Mouse (Mus musculus): ENCODE measurements around the gene Ttc30a2.
"Not testable (repeated sequence)": the region's sequence is repeated elsewhere in the genome, so short reads cannot be mapped to it uniquely, and the experiment has no call there.

The Ttc30a2 gene

GRCm38 (mm10) chr2:75980933-75981439 lies 3.0 kb upstream of the Ttc30a2 start:
- not testable (repeated sequence) for DNase-seq

GRCm38 (mm10) chr2:75976070-75976469 lies 1.9 kb downstream of the Ttc30a2 start:
- DNase-seq: not testable (repeated sequence)

- no peak for DNase-seq
These were observed 3.8 kb downstream of the Ttc30a2 start for GRCm38 (mm10) chr2:75974131-75974530.

- peak; percentile 83 to 88 for DNase-seq
These were observed 13.0 kb downstream of the Ttc30a2 start for GRCm38 (mm10) chr2:75964972-75965371.

GRCm38 (mm10) chr2:75964512-75964911 lies 13.5 kb downstream of the Ttc30a2 start:
- peak; percentile 79 to 83 for DNase-seq

GRCm38 (mm10) chr2:75964051-75964450 lies 13.9 kb downstream of the Ttc30a2 start:
- DNase-seq: no peak

GRCm38 (mm10) chr2:75963211-75963840 lies 14.6 kb downstream of the Ttc30a2 start:
- DNase-seq: no peak

GRCm38 (mm10) chr2:75960366-75961330 lies 17.3 kb downstream of the Ttc30a2 start:
- DNase-seq: peak; percentile 38 to 49

- peak; percentile 77 to 80 for DNase-seq
These were observed 18.1 kb downstream of the Ttc30a2 start for GRCm38 (mm10) chr2:75959850-75960365.

- peak; percentile 56 to 60 for DNase-seq
These were observed 18.7 kb downstream of the Ttc30a2 start for GRCm38 (mm10) chr2:75959183-75959849.

GRCm38 (mm10) chr2:75955709-75956108 lies 22.3 kb downstream of the Ttc30a2 start:
- no peak for DNase-seq

GRCm38 (mm10) chr2:75953320-75953719 lies 24.6 kb downstream of the Ttc30a2 start:
- DNase-seq: peak; percentile 55 to 59

GRCm38 (mm10) chr2:75950685-75951084 lies 27.3 kb downstream of the Ttc30a2 start:
- DNase-seq: no peak

- DNase-seq: peak; percentile 89 to 90
These were observed 39.6 kb downstream of the Ttc30a2 start, which contains the start of gene Ttc30b for GRCm38 (mm10) chr2:75938117-75939063. Gene Ttc30b (minus strand): TSS chr2:75938585.

GRCm38 (mm10) chr2:75937520-75938116 lies 40.4 kb downstream of the Ttc30a2 start:
- peak; percentile 74 for DNase-seq

GRCm38 (mm10) chr2:75936685-75937084 lies 41.3 kb downstream of the Ttc30a2 start:
- not testable (repeated sequence) for DNase-seq

- DNase-seq: no peak
These were observed 44.4 kb downstream of the Ttc30a2 start for GRCm38 (mm10) chr2:75933541-75933940.

- DNase-seq: no peak
These were observed 47.0 kb downstream of the Ttc30a2 start for GRCm38 (mm10) chr2:75930941-75931340.

- DNase-seq: peak; percentile 46 to 68
These were observed 48.1 kb downstream of the Ttc30a2 start for GRCm38 (mm10) chr2:75929786-75930444.

- peak; percentile 76 to 77 for DNase-seq
These were observed 48.8 kb downstream of the Ttc30a2 start for GRCm38 (mm10) chr2:75929141-75929540.
